Mouse (Mus musculus): ENCODE measurements around the gene Fut7.

DNA sequence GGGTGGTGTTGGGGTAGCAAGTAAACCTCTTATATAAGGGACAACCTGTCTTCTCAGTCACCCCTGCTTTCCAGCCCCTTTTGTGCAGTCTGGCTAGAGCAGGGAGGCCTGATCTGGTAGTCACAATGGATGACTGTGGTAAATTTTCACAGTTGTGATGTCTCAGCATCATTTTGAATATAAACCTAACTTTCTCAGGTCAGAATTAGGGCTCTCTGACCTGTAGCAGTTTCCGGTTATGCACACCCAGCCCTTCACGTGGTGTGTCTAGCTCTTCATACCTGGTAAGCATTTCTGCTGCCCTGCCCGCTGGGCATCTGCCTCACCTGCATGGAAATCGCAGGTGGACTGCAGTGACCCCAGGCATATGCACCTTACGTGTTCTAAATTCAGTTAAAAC is 4.2 kb downstream of the Fut7 start:
- TF ChIP-seq CTCF (IDR thresholded peaks at IDR 0.05; ENCODE audit: control insufficient read depth, insufficient read depth, low read length) (no peak), POLR2A (IDR thresholded peaks at IDR 0.05; ENCODE audit: borderline replicate concordance, control insufficient read depth, low read depth, low read length) (no peak)

Measured in bone marrow, adult 2 months (tissue).